Mouse (Mus musculus) forebrain, embryonic 15.5 days (tissue): ENCODE results near the gene Prr15. TPM values are rescaled to one million over a fixed set of nuclear protein-coding genes. Genes with fewer than 3 reads are reported as not detected.

ENCODE experiments used
- ATAC-seq: fragments of 200-750 bp; cut with Nextera tagmentation; replicated peaks from 2 replicates; pipeline ENCODE4 v1.8.0; 2017; ENCODE audit warnings: mild to moderate bottlenecking, moderate TSS enrichment, moderate library complexity
- H3K27ac ChIP-seq: fragments of 300-500 bp; sonication (generic); replicated peaks from 2 replicates; pipeline ENCODE4 v1.5.1; 2015; ENCODE audit warnings: mild to moderate bottlenecking, inconsistent platforms
- H3K27me3 ChIP-seq: fragments of 300-500 bp; sonication (generic); 2 replicates; pipeline ENCODE4 v1.6.1; 2015; ENCODE audit warnings: inconsistent platforms
- H3K36me3 ChIP-seq: fragments of 300-500 bp; sonication (generic); 2 replicates; pipeline ENCODE4 v1.6.1; 2015; ENCODE audit warnings: mild to moderate bottlenecking, inconsistent platforms
- H3K4me1 ChIP-seq: fragments of 300-500 bp; sonication (generic); 2 replicates; pipeline ENCODE4 v1.6.1; 2015; ENCODE audit warnings: inconsistent platforms
- H3K4me2 ChIP-seq: fragments of 300-500 bp; sonication (generic); replicated peaks from 2 replicates; pipeline ENCODE4 v1.6.1; 2015; ENCODE audit warnings: mild to moderate bottlenecking, inconsistent platforms
- H3K4me3 ChIP-seq: fragments of 300-500 bp; sonication (generic); 2 replicates; pipeline ENCODE4 v1.5.1; 2015; ENCODE audit warnings: mild to moderate bottlenecking, inconsistent platforms
- H3K9ac ChIP-seq: fragments of 300-500 bp; sonication (generic); replicated peaks from 2 replicates; pipeline ENCODE4 v1.6.1; 2015; ENCODE audit warnings: mild to moderate bottlenecking, inconsistent platforms
- H3K9me3 ChIP-seq: fragments of 300-500 bp; sonication (generic); 2 replicates; pipeline ENCODE4 v1.6.1; 2016; ENCODE audit warnings: inconsistent platforms
- WGBS: fragments of 180-500 bp; shearing (Covaris S2); methylation state at CpG from one replicate; pipeline ENCODE4 v1.1.7; 2015; ENCODE audit warnings: mixed read lengths; 5-methylcytosine and 5-hydroxymethylcytosine counted together
- polyA plus RNA-seq: library from polyadenylated mRNA; unstranded; fragments of >200 nt; fragmentation: Nextera tagmentation; extraction: Ambion mirVana; gene quantifications from 2 replicates; pipeline ENCODE4 v1.2.1, GENCODE M21; 2015

Prr15 gene
- polyA plus RNA-seq, 1 experiment from 2014 or later: 2.4 TPM

GRCm38 (mm10) chr6:54333116-54333651, 7.5 kb downstream of the Prr15 start:
- 52% methylated on average over 11 of the region's 11 CpGs for WGBS
- H3K27me3 ChIP-seq: peaks cover 11% of the 10 kb centered on the region
- H3K36me3 ChIP-seq: no peaks in the 10 kb centered on the region
- no peaks in the 10 kb centered on the region for H3K9me3 ChIP-seq
- no peak overlapping the region for H3K27ac ChIP-seq
- no peak for ATAC-seq
- H3K4me3 ChIP-seq: no peak overlapping the region
- peaks cover 38% of the 10 kb centered on the region for H3K4me1 ChIP-seq
- H3K4me2 ChIP-seq: no peak overlapping the region
- H3K9ac ChIP-seq: no peak overlapping the region

- peaks cover 38% of the 10 kb centered on the region for H3K4me1 ChIP-seq
- H3K4me2 ChIP-seq: no peak overlapping the region
- WGBS: 34% methylated on average over 9 of the region's 9 CpGs
- no peak overlapping the region for H3K4me3 ChIP-seq
- no peaks in the 10 kb centered on the region for H3K9me3 ChIP-seq
- ATAC-seq: no peak
- peaks cover 6% of the 10 kb centered on the region for H3K27me3 ChIP-seq
- H3K9ac ChIP-seq: no peak overlapping the region
- H3K36me3 ChIP-seq: no peaks in the 10 kb centered on the region
- H3K27ac ChIP-seq: no peak overlapping the region
These were observed 8.2 kb downstream of the Prr15 start for GRCm38 (mm10) chr6:54333652-54334396.

GRCm38 (mm10) chr6:54337321-54337720, 11.7 kb downstream of the Prr15 start:
- 69% methylated on average over 6 of the region's 6 CpGs for WGBS
- peaks cover 16% of the 10 kb centered on the region for H3K4me1 ChIP-seq
- H3K9me3 ChIP-seq: no peaks in the 10 kb centered on the region
- no peak overlapping the region for H3K9ac ChIP-seq
- no peak overlapping the region for H3K4me3 ChIP-seq
- no peak overlapping the region for H3K27ac ChIP-seq
- no peaks in the 10 kb centered on the region for H3K36me3 ChIP-seq
- no peak overlapping the region for H3K4me2 ChIP-seq
- no peak for ATAC-seq
- no peaks in the 10 kb centered on the region for H3K27me3 ChIP-seq

- 90% methylated on average over 5 of the region's 5 CpGs for WGBS
- Histone ChIP-seq H3K9ac (no peak overlapping the region), H3K27ac (no peak overlapping the region), H3K36me3 (no peaks in the 10 kb centered on the region), H3K27me3 (no peaks in the 10 kb centered on the region), H3K4me3 (no peak overlapping the region), H3K9me3 (no peaks in the 10 kb centered on the region), H3K4me1 (no peaks in the 10 kb centered on the region), H3K4me2 (no peak overlapping the region)
- no peak for ATAC-seq
These were observed 15.5 kb downstream of the Prr15 start for GRCm38 (mm10) chr6:54341133-54341532.

- Histone ChIP-seq H3K4me1 (no peaks in the 10 kb centered on the region), H3K27me3 (no peaks in the 10 kb centered on the region), H3K27ac (no peak overlapping the region), H3K9ac (no peak overlapping the region), H3K4me2 (no peak overlapping the region), H3K9me3 (no peaks in the 10 kb centered on the region), H3K36me3 (no peaks in the 10 kb centered on the region), H3K4me3 (no peak overlapping the region)
- 77% methylated on average over 10 of the region's 10 CpGs for WGBS
- ATAC-seq: no peak
These were observed 16.6 kb downstream of the Prr15 start for GRCm38 (mm10) chr6:54342223-54342622.

DNA sequence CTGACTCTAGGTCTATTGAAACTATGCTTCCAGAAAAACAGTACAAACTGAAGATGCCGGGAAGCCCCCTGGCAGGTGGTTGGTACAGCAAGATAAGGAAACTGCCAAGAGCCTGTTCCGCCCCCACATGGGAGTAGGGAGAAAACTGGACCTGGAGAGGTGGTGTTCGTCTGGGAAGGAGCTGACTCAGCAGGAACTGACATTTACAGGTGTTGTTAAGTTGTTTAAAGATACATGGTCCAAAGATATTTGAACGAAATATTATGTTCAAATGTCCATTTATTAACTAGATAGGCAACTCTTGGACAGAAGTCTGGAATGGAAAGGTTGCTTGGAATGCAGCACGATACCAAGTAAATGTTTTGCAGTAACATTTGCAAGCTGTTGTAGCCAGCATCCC, 26.2 kb downstream of the Prr15 start:
- no peak overlapping the region for H3K27ac ChIP-seq
- no peaks in the 10 kb centered on the region for H3K36me3 ChIP-seq
- H3K4me2 ChIP-seq: no peak overlapping the region
- H3K9ac ChIP-seq: no peak overlapping the region
- 83% methylated on average over 5 of the region's 5 CpGs for WGBS
- H3K9me3 ChIP-seq: no peaks in the 10 kb centered on the region
- H3K4me1 ChIP-seq: no peaks in the 10 kb centered on the region
- ATAC-seq: no peak
- no peak overlapping the region for H3K4me3 ChIP-seq
- H3K27me3 ChIP-seq: no peaks in the 10 kb centered on the region

GRCm38 (mm10) chr6:54352931-54353690, 27.5 kb downstream of the Prr15 start:
- no peak for ATAC-seq
- no peak overlapping the region for H3K9ac ChIP-seq
- H3K4me1 ChIP-seq: no peaks in the 10 kb centered on the region
- H3K27ac ChIP-seq: no peak overlapping the region
- H3K9me3 ChIP-seq: no peaks in the 10 kb centered on the region
- H3K4me3 ChIP-seq: no peak overlapping the region
- no peaks in the 10 kb centered on the region for H3K36me3 ChIP-seq
- H3K27me3 ChIP-seq: no peaks in the 10 kb centered on the region
- H3K4me2 ChIP-seq: no peak overlapping the region
- 72% methylated on average over 14 of the region's 14 CpGs for WGBS

DNA sequence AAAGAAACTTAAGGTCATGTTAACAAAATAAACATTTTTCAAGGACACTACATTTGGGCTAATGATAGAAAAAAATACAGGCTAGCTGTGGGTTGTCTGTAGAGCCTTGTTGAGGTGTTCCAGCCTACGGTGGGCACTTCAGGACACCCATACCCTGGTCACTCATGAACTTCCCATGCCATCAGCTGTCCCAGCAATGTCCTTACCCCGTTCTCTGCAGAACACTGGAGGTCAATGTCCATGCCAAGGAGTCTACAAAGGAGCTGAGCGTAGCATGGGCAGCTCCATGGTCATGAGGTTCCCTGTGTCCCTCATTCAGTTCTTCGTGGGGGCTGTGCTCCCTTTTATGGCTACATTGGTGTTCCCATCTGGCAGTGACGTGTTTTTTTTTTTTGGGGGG, 28.1 kb downstream of the Prr15 start:
- no peak for ATAC-seq
- Histone ChIP-seq H3K4me2 (no peak overlapping the region), H3K36me3 (no peaks in the 10 kb centered on the region), H3K9ac (no peak overlapping the region), H3K27ac (no peak overlapping the region), H3K4me3 (no peak overlapping the region), H3K27me3 (no peaks in the 10 kb centered on the region), H3K9me3 (no peaks in the 10 kb centered on the region), H3K4me1 (no peaks in the 10 kb centered on the region)
- WGBS: 86% methylated on average over 5 of the region's 5 CpGs

GRCm38 (mm10) chr6:54355626-54356025, 30.0 kb downstream of the Prr15 start:
- WGBS: 85% methylated on average over 6 of the region's 6 CpGs
- Histone ChIP-seq H3K27ac (no peak overlapping the region), H3K4me1 (no peaks in the 10 kb centered on the region), H3K4me2 (no peak overlapping the region), H3K9ac (no peak overlapping the region), H3K9me3 (no peaks in the 10 kb centered on the region), H3K36me3 (no peaks in the 10 kb centered on the region), H3K4me3 (no peak overlapping the region), H3K27me3 (no peaks in the 10 kb centered on the region)
- no peak for ATAC-seq

DNA sequence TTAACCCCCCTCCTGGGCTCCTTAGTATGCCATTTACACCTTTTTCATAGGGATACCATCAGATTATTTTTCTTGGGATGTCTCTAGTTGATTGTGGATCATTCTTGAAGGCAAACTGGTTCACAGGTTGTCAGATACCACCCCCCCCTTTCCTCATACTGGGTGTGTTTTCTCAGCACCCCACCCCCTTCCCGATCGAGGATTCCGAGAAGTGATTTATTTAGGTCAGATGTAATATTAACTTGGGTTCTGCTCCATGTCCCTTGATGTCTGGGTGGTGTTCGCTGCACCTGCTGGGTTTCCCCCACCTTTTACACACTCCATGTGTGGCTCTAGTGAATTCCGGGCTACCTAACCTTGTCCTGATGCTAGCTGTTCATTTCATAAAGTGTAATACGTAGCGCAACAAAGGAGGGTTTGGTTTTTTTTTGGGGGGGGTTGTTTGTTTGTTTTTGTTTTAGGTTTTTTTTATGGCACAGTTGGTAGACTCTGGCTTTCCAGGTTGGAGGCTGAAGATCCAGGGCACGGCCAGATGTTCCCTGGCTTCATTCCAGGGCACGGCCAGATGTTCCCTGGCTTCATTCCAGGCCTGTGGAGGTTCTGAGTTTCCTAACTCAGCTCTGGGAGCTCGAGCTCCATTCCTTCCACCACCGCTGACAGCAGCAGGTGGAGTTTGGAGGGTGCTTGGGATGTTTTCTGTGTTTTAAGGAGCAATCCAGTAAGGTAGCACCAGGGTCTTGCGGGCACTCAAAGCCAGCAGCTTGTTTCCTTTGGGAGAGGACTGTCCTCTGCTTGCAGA, 37.1 kb downstream of the Prr15 start:
- H3K4me2 ChIP-seq: no peak overlapping the region
- H3K27ac ChIP-seq: no peak overlapping the region
- no peaks in the 10 kb centered on the region for H3K36me3 ChIP-seq
- no peak overlapping the region for H3K4me3 ChIP-seq
- no peaks in the 10 kb centered on the region for H3K9me3 ChIP-seq
- no peak overlapping the region for H3K9ac ChIP-seq
- H3K27me3 ChIP-seq: no peaks in the 10 kb centered on the region
- WGBS: 87% methylated on average over 12 of the region's 12 CpGs
- ATAC-seq: no peak
- no peaks in the 10 kb centered on the region for H3K4me1 ChIP-seq

- Histone ChIP-seq H3K36me3 (no peaks in the 10 kb centered on the region), H3K4me3 (no peak overlapping the region), H3K9me3 (no peaks in the 10 kb centered on the region), H3K27ac (no peak overlapping the region), H3K4me1 (no peaks in the 10 kb centered on the region), H3K9ac (no peak overlapping the region), H3K27me3 (no peaks in the 10 kb centered on the region), H3K4me2 (no peak overlapping the region)
- ATAC-seq: no peak
- WGBS: 52% methylated on average over 12 of the region's 12 CpGs
These were observed 38.9 kb downstream of the Prr15 start for GRCm38 (mm10) chr6:54364406-54365136.
